Mouse (Mus musculus): Measurements from ENCODE around the gene Ube2d2b.

The Ube2d2b gene

GRCm38 (mm10) chr5:107855546-107855945 is 25.6 kb downstream of the Ube2d2b start:
- no peak for DNase-seq

GRCm38 (mm10) chr5:107858963-107859362 is 29.1 kb downstream of the Ube2d2b start:
- DNase-seq: no peak

GRCm38 (mm10) chr5:107863971-107864370 is 34.1 kb downstream of the Ube2d2b start:
- DNase-seq: no peak

GRCm38 (mm10) chr5:107866127-107867126 is 36.5 kb downstream of the Ube2d2b start:
- peak; percentile 32 for DNase-seq

GRCm38 (mm10) chr5:107867970-107868904 is 38.3 kb downstream of the Ube2d2b start:
- DNase-seq: peak; percentile 75

GRCm38 (mm10) chr5:107868905-107869424 is 39.1 kb downstream of the Ube2d2b start:
- DNase-seq: peak; percentile 95

- no peak for DNase-seq
These were observed 39.8 kb downstream of the Ube2d2b start for GRCm38 (mm10) chr5:107869701-107870100.

GRCm38 (mm10) chr5:107873330-107873729 is 43.4 kb downstream of the Ube2d2b start:
- peak; percentile 36 for DNase-seq

- peak; percentile 79 for DNase-seq
These were observed 44.0 kb downstream of the Ube2d2b start for GRCm38 (mm10) chr5:107873886-107874302.

GRCm38 (mm10) chr5:107874561-107875260 is 44.8 kb downstream of the Ube2d2b start, which contains the start of gene Evi5:
Gene Evi5, minus strand, starts transcription at chr5:107875107.
- peak; percentile 83 for DNase-seq

- DNase-seq: no peak
These were observed 45.3 kb downstream of the Ube2d2b start for GRCm38 (mm10) chr5:107875261-107875611.

GRCm38 (mm10) chr5:107877053-107877452 is 47.2 kb downstream of the Ube2d2b start:
- no peak for DNase-seq

- DNase-seq: no peak
These were observed 50.8 kb downstream of the Ube2d2b start for GRCm38 (mm10) chr5:107880710-107881109.
